Mouse (Mus musculus): ENCODE results near the gene Ercc6. TPM values are rescaled to one million over a fixed set of nuclear protein-coding genes. Genes with fewer than 3 reads are reported as not detected.

Ercc6 gene
- polyA plus RNA-seq, 1 experiment from 2014 or later = 12.7 TPM

DNA sequence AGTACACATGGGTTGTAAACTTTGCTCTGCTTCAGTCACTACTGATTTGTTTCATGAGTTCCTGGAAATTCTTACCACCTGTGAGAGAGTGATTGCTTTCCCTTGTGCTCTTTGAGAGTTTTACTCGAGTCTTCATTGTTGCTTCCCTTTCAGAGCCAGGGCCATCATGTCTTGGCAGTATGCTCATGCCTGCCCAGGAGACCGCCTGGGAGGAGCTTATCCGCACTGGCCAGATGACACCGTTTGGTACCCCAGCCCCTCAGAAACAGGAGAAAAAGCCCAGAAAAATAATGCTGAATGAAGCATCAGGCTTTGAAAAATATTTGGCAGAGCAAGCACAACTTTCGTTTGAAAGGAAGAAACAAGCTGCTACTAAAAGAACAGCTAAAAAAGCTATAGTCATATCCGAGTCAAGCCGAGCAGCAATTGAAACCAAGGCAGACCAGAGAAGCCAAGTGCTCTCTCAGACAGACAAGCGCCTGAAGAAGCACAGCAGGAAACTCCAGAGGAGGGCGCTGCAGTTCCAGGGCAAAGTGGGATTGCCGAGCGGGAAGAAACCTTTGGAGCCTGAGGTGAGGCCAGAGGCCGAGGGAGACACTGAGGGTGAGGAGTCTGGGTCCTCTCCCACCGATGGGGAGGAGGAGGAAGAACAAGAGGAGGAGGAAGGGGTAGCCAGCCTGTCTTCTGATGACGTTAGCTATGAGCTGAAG is 12.8 kb downstream of the Ercc6 start:
- H3K27me3 ChIP-seq (ENCODE audit: insufficient read depth, low read length) = no peaks in the 10 kb centered on the region
- H3K9me3 ChIP-seq (replicated peaks; ENCODE audit: low read length) = no peaks in the 10 kb centered on the region
- DNase-seq (ENCODE audit: low spot score) (no peak), ATAC-seq (replicated peaks; ENCODE audit: low FRiP score, low read depth) (no peak)
- H3K4me1 ChIP-seq (replicated peaks; ENCODE audit: insufficient read depth, low read length) = 0 out of 2 replicates have a peak, but pooled peaks cover 1% of the 10 kb centered on the region
- H3K4me3 ChIP-seq (replicated peaks; ENCODE audit: low read depth, low read length) = no peak overlapping the region
- no peak; the same call in 1 of the 2 replicates for TF ChIP-seq CTCF (IDR thresholded peaks at IDR 0.05; ENCODE audit: low read depth)
- no peak overlapping the region for H3K9ac ChIP-seq (ENCODE audit: low read depth, low read length)
- H3K36me3 ChIP-seq (ENCODE audit: insufficient read depth, low read length) = peaks cover 12% of the 10 kb centered on the region; the same call in 1 of the 2 replicates
- H3K4me2 ChIP-seq (ENCODE audit: low read length) = no peak overlapping the region
- 80% methylated on average over 14 of the region's 14 CpGs for WGBS
- H3K27ac ChIP-seq = no peak overlapping the region

DNA sequence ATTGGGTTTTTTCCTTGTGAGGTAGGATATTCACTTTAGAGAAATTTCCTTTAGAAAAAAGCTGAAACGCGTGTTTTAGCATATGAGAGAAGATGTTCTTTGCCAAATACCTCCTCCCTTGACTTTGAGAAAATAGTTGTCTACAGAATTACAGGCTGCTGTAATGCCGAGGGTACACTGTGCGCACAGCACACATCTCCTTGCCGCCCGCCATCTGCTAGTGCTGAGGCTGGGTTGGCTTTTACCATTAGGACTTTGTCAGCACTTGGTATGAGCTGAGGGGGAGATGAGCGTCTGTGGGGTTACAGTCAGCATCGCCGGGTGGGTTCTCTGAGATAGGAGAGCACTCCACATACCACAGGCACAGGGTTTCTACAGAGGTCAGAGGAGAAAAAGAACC is 13.9 kb downstream of the Ercc6 start:
- H3K27ac ChIP-seq = no peak overlapping the region
- no peak for TF ChIP-seq CTCF (IDR thresholded peaks at IDR 0.05; ENCODE audit: low read depth)
- H3K4me1 ChIP-seq (replicated peaks; ENCODE audit: insufficient read depth, low read length) = no peaks in the 10 kb centered on the region
- no peaks in the 10 kb centered on the region for H3K9me3 ChIP-seq (replicated peaks; ENCODE audit: low read length)
- no peak overlapping the region for H3K4me3 ChIP-seq (replicated peaks; ENCODE audit: low read depth, low read length)
- no peaks in the 10 kb centered on the region for H3K27me3 ChIP-seq (ENCODE audit: insufficient read depth, low read length)
- ATAC-seq (replicated peaks; ENCODE audit: low FRiP score, low read depth) = no peak
- 93% methylated on average over 9 of the region's 9 CpGs for WGBS
- DNase-seq (ENCODE audit: low spot score) = no peak
- H3K36me3 ChIP-seq (ENCODE audit: insufficient read depth, low read length) = peaks cover 10% of the 10 kb centered on the region; the same call in 1 of the 2 replicates
- H3K9ac ChIP-seq (ENCODE audit: low read depth, low read length) = no peak overlapping the region
- H3K4me2 ChIP-seq (ENCODE audit: low read length) = no peak overlapping the region

DNA sequence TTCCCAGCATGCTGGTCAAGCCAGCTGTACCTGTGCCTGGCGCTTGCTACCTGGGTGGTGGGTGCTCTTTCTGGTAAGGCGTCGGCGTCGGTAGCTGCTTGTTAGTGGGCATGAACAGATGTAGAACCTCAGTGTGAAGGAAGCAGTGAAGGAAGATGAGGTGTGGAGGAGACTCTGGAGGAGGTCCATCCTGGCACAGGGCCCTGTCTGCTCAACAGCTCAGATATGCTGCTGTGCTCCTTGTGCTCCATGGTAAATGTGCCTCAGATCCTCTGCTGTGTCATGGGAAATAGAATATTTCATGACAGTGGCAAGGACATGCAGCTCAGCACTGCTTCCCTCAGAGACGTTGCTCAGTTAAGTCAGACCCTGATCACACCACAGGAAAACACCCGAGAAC is 15.7 kb downstream of the Ercc6 start:
- DNase-seq (ENCODE audit: low spot score) (no peak), ATAC-seq (replicated peaks; ENCODE audit: low FRiP score, low read depth) (no peak)
- Histone ChIP-seq H3K4me3 (replicated peaks; ENCODE audit: low read depth, low read length) (no peak overlapping the region), H3K36me3 (ENCODE audit: insufficient read depth, low read length) (0 out of 2 replicates have a peak, but pooled peaks cover 7% of the 10 kb centered on the region), H3K9ac (ENCODE audit: low read depth, low read length) (no peak overlapping the region), H3K27ac (no peak overlapping the region), H3K9me3 (replicated peaks; ENCODE audit: low read length) (no peaks in the 10 kb centered on the region), H3K4me1 (replicated peaks; ENCODE audit: insufficient read depth, low read length) (no peaks in the 10 kb centered on the region), H3K27me3 (ENCODE audit: insufficient read depth, low read length) (no peaks in the 10 kb centered on the region), H3K4me2 (ENCODE audit: low read length) (no peak overlapping the region)
- 86% methylated on average over 7 of the region's 7 CpGs for WGBS
- no peak for TF ChIP-seq CTCF (IDR thresholded peaks at IDR 0.05; ENCODE audit: low read depth)

DNA sequence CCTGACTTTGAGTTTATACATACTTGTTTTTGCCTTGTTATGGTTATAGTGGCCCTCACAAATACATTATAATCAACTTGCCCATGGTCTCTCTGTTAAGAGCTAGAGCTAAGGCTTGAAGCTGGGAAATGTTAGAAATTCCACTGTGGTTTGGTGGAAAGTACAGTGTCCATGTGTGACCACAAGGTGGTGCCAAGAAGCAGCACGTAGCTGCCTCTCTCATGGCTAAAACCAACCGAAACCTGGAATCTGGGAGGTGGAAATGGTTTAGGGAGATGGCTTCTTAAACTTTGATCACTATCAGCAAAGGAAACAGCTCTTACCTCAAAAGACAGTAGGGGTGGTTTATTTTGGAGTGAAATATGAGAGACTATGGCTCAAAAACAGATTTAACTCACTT is 17.6 kb downstream of the Ercc6 start:
- no peak for ATAC-seq (replicated peaks; ENCODE audit: low FRiP score, low read depth)
- DNase-seq (ENCODE audit: low spot score) = peak; percentile 76
- Histone ChIP-seq H3K4me1 (replicated peaks; ENCODE audit: insufficient read depth, low read length) (no peaks in the 10 kb centered on the region), H3K9me3 (replicated peaks; ENCODE audit: low read length) (no peaks in the 10 kb centered on the region), H3K4me3 (replicated peaks; ENCODE audit: low read depth, low read length) (no peak overlapping the region), H3K27ac (no peak overlapping the region), H3K36me3 (ENCODE audit: insufficient read depth, low read length) (0 out of 2 replicates have a peak, but pooled peaks cover 7% of the 10 kb centered on the region), H3K27me3 (ENCODE audit: insufficient read depth, low read length) (no peaks in the 10 kb centered on the region), H3K4me2 (ENCODE audit: low read length) (no peak overlapping the region), H3K9ac (ENCODE audit: low read depth, low read length) (no peak overlapping the region)
- WGBS = 6% methylated on average over 2 of the region's 2 CpGs
- TF ChIP-seq CTCF (IDR thresholded peaks at IDR 0.05; ENCODE audit: low read depth) = peak; percentile 90

DNA sequence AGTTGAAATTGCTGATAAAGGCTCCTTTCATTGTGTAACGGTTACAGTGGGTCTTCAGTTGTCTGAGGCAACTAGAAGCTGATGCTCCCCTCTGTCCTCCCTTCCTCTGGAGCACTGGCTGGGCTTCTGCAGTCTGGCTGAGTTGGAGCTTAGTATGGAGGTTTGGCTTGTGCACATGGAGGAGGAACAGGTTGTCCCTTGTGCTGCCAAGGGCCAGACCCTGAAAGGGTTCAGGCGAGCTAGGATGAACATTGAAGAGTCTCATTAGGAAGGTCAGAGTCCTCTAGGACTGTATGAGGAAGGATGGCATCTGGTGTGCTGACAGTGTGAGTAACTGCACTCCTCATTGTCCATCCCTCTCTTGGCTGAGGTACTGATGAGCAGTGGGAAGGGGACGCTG is 18.1 kb downstream of the Ercc6 start:
- ATAC-seq (replicated peaks; ENCODE audit: low FRiP score, low read depth) (0 out of 2 replicates have a peak, but pooled peaks have one; percentile 37), DNase-seq (ENCODE audit: low spot score) (no peak)
- H3K27me3 ChIP-seq (ENCODE audit: insufficient read depth, low read length) = no peaks in the 10 kb centered on the region
- H3K27ac ChIP-seq = no peak overlapping the region
- H3K9ac ChIP-seq (ENCODE audit: low read depth, low read length) = no peak overlapping the region
- WGBS = 78% methylated on average over 3 of the region's 3 CpGs
- no peak overlapping the region for H3K4me3 ChIP-seq (replicated peaks; ENCODE audit: low read depth, low read length)
- no peaks in the 10 kb centered on the region for H3K9me3 ChIP-seq (replicated peaks; ENCODE audit: low read length)
- no peak overlapping the region for H3K4me2 ChIP-seq (ENCODE audit: low read length)
- no peak for TF ChIP-seq CTCF (IDR thresholded peaks at IDR 0.05; ENCODE audit: low read depth)
- H3K4me1 ChIP-seq (replicated peaks; ENCODE audit: insufficient read depth, low read length) = no peaks in the 10 kb centered on the region
- 0 out of 2 replicates have a peak, but pooled peaks cover 6% of the 10 kb centered on the region for H3K36me3 ChIP-seq (ENCODE audit: insufficient read depth, low read length)

DNA sequence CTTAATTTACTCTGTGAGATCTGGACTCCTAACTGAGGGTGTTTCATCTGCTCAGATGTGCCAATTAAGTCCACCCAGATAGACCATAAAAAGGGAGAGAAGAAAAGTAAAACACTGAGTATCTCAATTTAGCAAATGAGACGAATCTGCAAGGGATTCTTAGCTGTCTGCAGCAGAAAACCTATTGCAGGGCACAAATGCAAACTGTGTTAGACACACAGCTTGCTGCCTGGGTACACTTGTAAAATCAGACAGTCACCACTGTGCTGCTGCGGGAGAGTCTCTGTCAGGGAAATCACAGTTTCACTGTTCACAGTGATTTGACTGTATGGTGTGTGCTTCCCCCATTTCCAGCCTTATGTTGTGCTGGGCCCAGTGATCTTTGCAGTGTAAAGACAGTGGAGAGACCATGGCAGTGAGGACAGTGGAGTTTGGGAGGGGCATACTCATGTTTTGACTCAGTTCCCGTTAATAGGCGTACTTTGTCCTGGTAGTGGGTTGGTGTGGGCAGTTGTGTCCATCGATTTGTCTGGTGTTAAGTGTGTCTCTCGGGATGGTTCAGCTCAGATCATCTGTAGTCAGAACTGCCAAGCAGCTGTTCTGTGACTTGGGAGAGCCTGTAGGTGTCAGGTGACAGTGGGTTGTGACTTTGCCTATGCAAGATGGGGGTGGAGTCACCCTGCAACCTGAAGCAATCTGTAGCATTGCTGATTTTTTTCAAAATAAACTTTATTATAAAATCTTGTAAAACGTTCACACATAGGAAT is 19.2 kb downstream of the Ercc6 start:
- 53% methylated on average over 7 of the region's 7 CpGs for WGBS
- no peaks in the 10 kb centered on the region for H3K4me1 ChIP-seq (replicated peaks; ENCODE audit: insufficient read depth, low read length)
- H3K9ac ChIP-seq (ENCODE audit: low read depth, low read length) = no peak overlapping the region
- DNase-seq (ENCODE audit: low spot score) (peak; percentile 31), ATAC-seq (replicated peaks; ENCODE audit: low FRiP score, low read depth) (0 out of 2 replicates have a peak, but pooled peaks have one; percentile 61)
- no peak overlapping the region for H3K4me3 ChIP-seq (replicated peaks; ENCODE audit: low read depth, low read length)
- TF ChIP-seq CTCF (IDR thresholded peaks at IDR 0.05; ENCODE audit: low read depth) = no peak
- H3K27me3 ChIP-seq (ENCODE audit: insufficient read depth, low read length) = no peaks in the 10 kb centered on the region
- 0 out of 2 replicates have a peak, but pooled peaks cover 3% of the 10 kb centered on the region for H3K36me3 ChIP-seq (ENCODE audit: insufficient read depth, low read length)
- H3K27ac ChIP-seq = no peak overlapping the region; the same call in 1 of the 2 replicates
- no peak overlapping the region for H3K4me2 ChIP-seq (ENCODE audit: low read length)
- no peaks in the 10 kb centered on the region for H3K9me3 ChIP-seq (replicated peaks; ENCODE audit: low read length)
